8 mouse cellular contexts compared by ENCODE assay signal in the genomic region with DNA sequence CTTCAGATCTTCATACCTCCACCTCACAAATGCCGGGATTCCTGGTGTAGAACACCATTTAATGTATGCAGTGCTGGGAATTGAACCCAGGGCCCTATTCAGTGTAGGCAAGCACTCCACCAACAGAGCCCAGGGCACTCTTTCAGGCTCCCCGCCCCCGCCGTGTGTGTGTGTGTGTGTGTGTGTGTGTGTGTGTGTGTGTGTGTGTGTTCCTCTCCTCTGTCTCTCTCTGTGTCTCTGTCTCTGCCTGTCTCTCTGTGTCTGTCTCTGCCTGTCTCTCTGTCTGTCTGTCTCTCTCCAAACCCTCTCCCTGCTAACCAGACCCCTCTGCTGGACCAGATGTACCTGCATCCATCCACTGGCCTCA.
A peak's percentile ranks its signal among the peaks of the same experiment; 100 is the strongest.
DNase-seq lines count a peak whose midpoint lies in the region; ATAC-seq and TF ChIP-seq lines count a peak whose summit lies in the region.

No protein-coding gene starts in this region.

- no peaks in the 10 kb centered on the region for H3K9me3 ChIP-seq in heart, embryonic 13.5 days
- no peaks in the 10 kb centered on the region for H3K9me3 ChIP-seq in ES-Bruce4 (replicated peaks; ENCODE audit: control insufficient read depth, insufficient read depth, low read length, poor library complexity, severe bottlenecking)
- no peaks in the 10 kb centered on the region for H3K9me3 ChIP-seq in forebrain, embryonic 16.5 days (ENCODE audit: control insufficient read depth, low read length)
- H3K9me3 ChIP-seq in liver, embryonic 16.5 days (replicated peaks; ENCODE audit: control insufficient read depth, low read length), result no peaks in the 10 kb centered on the region

- H3K9ac ChIP-seq in heart, embryonic 13.5 days, result peak overlapping the region; percentile 83
- peak overlapping the region; percentile 65 for H3K9ac ChIP-seq in ES-Bruce4 (ENCODE audit: low read depth, poor library complexity, severe bottlenecking)
- peak overlapping the region; percentile 56 for H3K9ac ChIP-seq in forebrain, embryonic 16.5 days (replicated peaks; ENCODE audit: low read depth, low read length)
- H3K9ac ChIP-seq in liver, embryonic 16.5 days (ENCODE audit: low read depth, low read length), result peak overlapping the region; percentile 41

- no peaks in the 10 kb centered on the region for H3K36me3 ChIP-seq in heart, embryonic 13.5 days
- H3K36me3 ChIP-seq in ES-Bruce4 (ENCODE audit: control insufficient read depth, insufficient read depth, low read length, poor library complexity, severe bottlenecking), result no peaks in the 10 kb centered on the region
- no peaks in the 10 kb centered on the region for H3K36me3 ChIP-seq in forebrain, embryonic 16.5 days (ENCODE audit: control insufficient read depth, insufficient read depth)
- no peaks in the 10 kb centered on the region for H3K36me3 ChIP-seq in liver, embryonic 16.5 days (ENCODE audit: control insufficient read depth, insufficient read depth)

- peak overlapping the region; percentile 41 for H3K4me3 ChIP-seq in heart, embryonic 13.5 days
- H3K4me3 ChIP-seq in ES-Bruce4 (ENCODE audit: low read depth, low read length), result peak overlapping the region; percentile 65
- peak overlapping the region; percentile 23 for H3K4me3 ChIP-seq in forebrain, embryonic 16.5 days (replicated peaks; ENCODE audit: low read length)
- H3K4me3 ChIP-seq in liver, embryonic 16.5 days (ENCODE audit: low read depth, low read length), result peak overlapping the region; percentile 54

- peak overlapping the region; percentile 65 for H3K4me2 ChIP-seq in heart, embryonic 13.5 days
- peak overlapping the region; percentile 49 for H3K4me2 ChIP-seq in forebrain, embryonic 16.5 days (ENCODE audit: low read length)
- peak overlapping the region; percentile 79 for H3K4me2 ChIP-seq in liver, embryonic 16.5 days (ENCODE audit: low read depth, low read length)

- H3K27me3 ChIP-seq in heart, embryonic 13.5 days (replicated peaks), result no peaks in the 10 kb centered on the region
- H3K27me3 ChIP-seq in ES-Bruce4 (ENCODE audit: control insufficient read depth, insufficient read depth, low read length, poor library complexity, severe bottlenecking), result no peaks in the 10 kb centered on the region
- no peaks in the 10 kb centered on the region for H3K27me3 ChIP-seq in forebrain, embryonic 16.5 days (replicated peaks; ENCODE audit: control insufficient read depth, insufficient read depth, low read length)
- H3K27me3 ChIP-seq in liver, embryonic 16.5 days (ENCODE audit: control insufficient read depth, insufficient read depth, low read depth, low read length), result no peaks in the 10 kb centered on the region

- no peak for TF ChIP-seq EP300 in ES-Bruce4 (IDR thresholded peaks at IDR 0.05; ENCODE audit: insufficient read depth, low read depth, low read length)

- no peak for DNase-seq in heart, adult 11 months
- no peak for DNase-seq in left cerebral cortex, postnatal 10 days (ENCODE audit: extremely low spot score in 1 of 2, low spot score in 2 of 2)
- no peak for DNase-seq in retina, embryonic 14.5 days (ENCODE audit: low spot score)
- no peak for DNase-seq in left cerebral cortex, postnatal 4 days

- no peak for TF ChIP-seq POLR2A in ES-Bruce4 (IDR thresholded peaks at IDR 0.05; ENCODE audit: insufficient read depth, low read length)

- 36% methylated on average over 4 of the region's 4 CpGs for WGBS in heart, embryonic 13.5 days
- 13% methylated on average over 4 of the region's 4 CpGs for WGBS in forebrain, embryonic 16.5 days
- WGBS in liver, embryonic 16.5 days (ENCODE audit: insufficient replicate concordance), result 65% methylated on average over 4 of the region's 4 CpGs

- intact Hi-C loops in left cerebral cortex, postnatal 10 days (cut with DNase I), result no loop called here
- intact Hi-C loops in left cerebral cortex, postnatal 4 days (cut with DNase I), result no loop called here

- no peak for ATAC-seq in heart, embryonic 13.5 days (ENCODE audit: extremely low read depth, insufficient number of reproducible peaks, low FRiP score, low TSS enrichment)
- ATAC-seq in forebrain, embryonic 16.5 days, result no peak
- ATAC-seq in liver, embryonic 16.5 days (ENCODE audit: low read depth), result no peak

- H3K4me1 ChIP-seq in heart, embryonic 13.5 days, result peaks cover 76% of the 10 kb centered on the region
- H3K4me1 ChIP-seq in ES-Bruce4 (ENCODE audit: control insufficient read depth, insufficient read depth, low read length), result peaks cover 7% of the 10 kb centered on the region
- H3K4me1 ChIP-seq in forebrain, embryonic 16.5 days (replicated peaks; ENCODE audit: control insufficient read depth, insufficient read depth, low read length), result peaks cover 53% of the 10 kb centered on the region
- peaks cover 41% of the 10 kb centered on the region for H3K4me1 ChIP-seq in liver, embryonic 16.5 days (ENCODE audit: control insufficient read depth, low read depth, low read length)

- TF ChIP-seq CTCF in ES-Bruce4 (IDR thresholded peaks at IDR 0.05; ENCODE audit: low read depth, low read length), result no peak

- H3K27ac ChIP-seq in heart, embryonic 13.5 days (replicated peaks), result peak overlapping the region; percentile 99
- H3K27ac ChIP-seq in ES-Bruce4 (ENCODE audit: insufficient read depth, low read length), result peak overlapping the region; percentile 99
- peak overlapping the region; percentile 99 for H3K27ac ChIP-seq in forebrain, embryonic 16.5 days (ENCODE audit: low read length)
- peak overlapping the region; percentile 87 for H3K27ac ChIP-seq in liver, embryonic 16.5 days (ENCODE audit: low read length)
